Mouse (Mus musculus) olfactory bulb, adult 2 months (tissue): ENCODE measurements around the gene Vav1.

Experiments
- CTCF ChIP-seq: fragments of 200-500 bp; IDR thresholded peaks from 2 replicates; pipeline ENCODE4 v1.5.1; 2012; ENCODE audit warnings: low read depth, mild to moderate bottlenecking, low read length, moderate library complexity; ENCODE audit not compliant: insufficient read depth
- POLR2A ChIP-seq: fragments of 200-500 bp; IDR thresholded peaks from 2 replicates; pipeline ENCODE4 v1.6.1; 2012; ENCODE audit warnings: mild to moderate bottlenecking, low read depth, low read length, moderate library complexity; ENCODE audit not compliant: insufficient read depth

DNA sequence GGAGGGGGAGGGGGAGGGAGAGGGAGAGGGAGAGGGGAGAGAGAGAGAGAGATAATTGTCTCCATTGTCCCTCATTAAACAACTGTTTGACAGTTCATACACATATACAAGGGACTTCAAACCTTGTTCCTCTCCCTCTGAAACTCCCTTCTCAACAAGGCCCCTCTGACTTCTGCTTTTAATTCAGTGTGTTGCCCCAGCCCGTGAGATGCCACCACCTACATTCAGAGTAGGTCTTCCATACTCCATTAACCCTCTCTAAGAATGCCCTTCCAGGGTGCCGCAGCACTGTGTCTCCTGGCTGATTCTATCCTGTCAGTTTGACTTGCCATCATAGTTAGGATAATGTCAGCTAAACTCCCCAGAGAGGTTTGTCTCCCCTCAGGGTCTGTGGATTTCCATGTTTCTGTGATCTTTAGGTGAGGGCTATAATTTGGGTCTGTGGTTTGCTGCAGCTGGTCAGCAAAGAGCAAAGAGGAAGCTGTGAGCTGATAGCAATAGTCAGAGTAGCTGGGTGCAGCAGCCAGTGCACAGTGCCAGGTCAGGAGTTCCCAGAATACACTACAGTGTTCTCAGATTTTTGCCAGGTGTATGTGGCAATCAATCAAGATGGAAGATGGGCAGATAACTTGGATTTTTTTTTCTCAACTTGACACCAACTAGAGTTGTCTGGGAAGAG is 65.3 kb downstream of the Vav1 start:
- no peak for TF ChIP-seq POLR2A
- TF ChIP-seq CTCF = no peak
